Mouse (Mus musculus): Measurements from ENCODE around the gene Atxn7l3. TPM values are rescaled to one million over a fixed set of nuclear protein-coding genes. Genes with fewer than 3 reads are reported as not detected.

Gene Atxn7l3
- total RNA-seq, 2 experiments from 2014 or later, result 19.2 to 22.6 TPM

GRCm38 (mm10) chr11:102318576-102319409 lies 22.4 kb upstream of the Atxn7l3 start:
- peak in 1 of 2 experiments; percentile 63 for DNase-seq

- peak; percentile 80 to 87 for DNase-seq
Measured at GRCm38 (mm10) chr11:102317901-102318575, 21.6 kb upstream of the Atxn7l3 start.

- peak in 1 of 2 experiments; percentile 67 for DNase-seq
Measured at GRCm38 (mm10) chr11:102317298-102317900, 21.0 kb upstream of the Atxn7l3 start.

GRCm38 (mm10) chr11:102316572-102317297 lies 20.3 kb upstream of the Atxn7l3 start:
- peak; percentile 91 to 95 for DNase-seq

GRCm38 (mm10) chr11:102315690-102316571 lies 19.5 kb upstream of the Atxn7l3 start:
- no peak for DNase-seq

- DNase-seq, result no peak
Measured at GRCm38 (mm10) chr11:102314321-102314720, 17.9 kb upstream of the Atxn7l3 start.

- DNase-seq, result no peak
Measured at GRCm38 (mm10) chr11:102312586-102312985, 16.2 kb upstream of the Atxn7l3 start.

- no peak for DNase-seq
Measured at GRCm38 (mm10) chr11:102311966-102312365, 15.5 kb upstream of the Atxn7l3 start.

- no peak for DNase-seq
Measured at GRCm38 (mm10) chr11:102310768-102311695, 14.6 kb upstream of the Atxn7l3 start.

GRCm38 (mm10) chr11:102309821-102310617 lies 13.6 kb upstream of the Atxn7l3 start:
- DNase-seq, result no peak

- peak; percentile 96 to 98 for DNase-seq
Measured at GRCm38 (mm10) chr11:102308979-102309378, 12.5 kb upstream of the Atxn7l3 start.

- no peak for DNase-seq
Measured at GRCm38 (mm10) chr11:102308104-102308503, 11.7 kb upstream of the Atxn7l3 start.

- DNase-seq, result no peak
Measured at GRCm38 (mm10) chr11:102305359-102305758, 8.9 kb upstream of the Atxn7l3 start.

GRCm38 (mm10) chr11:102304141-102304540 lies 7.7 kb upstream of the Atxn7l3 start:
- no peak for DNase-seq

GRCm38 (mm10) chr11:102299839-102300238 lies 3.4 kb upstream of the Atxn7l3 start:
- peak in 1 of 2 experiments; percentile 66 for DNase-seq

- no peak for DNase-seq
Measured at GRCm38 (mm10) chr11:102297577-102298556, 1.4 kb upstream of the Atxn7l3 start.

- DNase-seq, result peak; percentile 53 to 60
Measured at GRCm38 (mm10) chr11:102295598-102296471, 596 bp downstream of the Atxn7l3 start.

Measured in heart, adult 18-20 months (tissue).